Comparison of ENCODE assay signal across 12 mouse cellular contexts in genomic region chr13:45950355-45950861, GRCm38 (mm10). TPM values are rescaled to one million over a fixed set of nuclear protein-coding genes. Genes with fewer than 3 reads are reported as not detected.
A peak's percentile ranks its signal among the peaks of the same experiment; 100 is the strongest.
DNase-seq lines count a peak whose midpoint lies in the region; ATAC-seq and TF ChIP-seq lines count a peak whose summit lies in the region.
"Had no signal": no experiment of that assay in that cellular context is flagged by ENCODE, and none has a peak within 500 bp of the region (broad histone marks: within the 10 kb centered on the region; RNA-seq: fewer than 3 reads in every experiment).

No protein-coding gene starts in this region.

- in situ Hi-C loops in Patski (cut with MboI; ENCODE audit: low pct_unique_long_range_greater_than_20kb): no loop called here

- CTCF ChIA-PET in Patski (lab: Charles Lee): interaction anchor here (1.5 to 3.5 kb wide), 2 partner anchors 12 to 19 kb away, joined by 4 to 14 read pairs; no protein-coding TSS in a partner anchor

- POLR2A ChIA-PET in Patski (lab: Charles Lee): interaction anchor here (0.9 to 5.8 kb wide), 2 partner anchors 13 to 19 kb away, joined by 5 to 31 read pairs; partner anchors contain the start of gene Atxn1

- H3K9ac ChIP-seq in forebrain, postnatal 0 days: no peak overlapping the region
- no peak overlapping the region for H3K9ac ChIP-seq in limb, embryonic 14.5 days (ENCODE audit: low read depth, low read length, severe bottlenecking)

- no peaks in the 10 kb centered on the region for H3K27me3 ChIP-seq in Patski
- no peaks in the 10 kb centered on the region for H3K27me3 ChIP-seq in forebrain, postnatal 0 days (ENCODE audit: insufficient read depth, low read length)
- no peaks in the 10 kb centered on the region for H3K27me3 ChIP-seq in limb, embryonic 14.5 days (ENCODE audit: control insufficient read depth, insufficient read depth, low read length)

- peaks cover 13% of the 10 kb centered on the region for H3K36me3 ChIP-seq in forebrain, postnatal 0 days (ENCODE audit: insufficient read depth)
- no peaks in the 10 kb centered on the region; the same call in 1 of the 2 replicates for H3K36me3 ChIP-seq in limb, embryonic 14.5 days (ENCODE audit: control insufficient read depth, insufficient read depth, low read length)

- TF ChIP-seq CTCF in Patski (IDR thresholded peaks at IDR 0.05): no peak
- TF ChIP-seq CTCF in forebrain, postnatal 0 days (IDR thresholded peaks at IDR 0.05; ENCODE audit: low read depth): no peak

- H3K4me1 ChIP-seq in forebrain, postnatal 0 days (ENCODE audit: insufficient read depth): no peaks in the 10 kb centered on the region; the same call in 1 of the 2 replicates
- H3K4me1 ChIP-seq in limb, embryonic 14.5 days (ENCODE audit: control insufficient read depth, insufficient read depth, low read length): peaks cover 16% of the 10 kb centered on the region

- H3K4me3 ChIP-seq in forebrain, postnatal 0 days (ENCODE audit: low read depth, low read length): no peak overlapping the region
- no peak overlapping the region for H3K4me3 ChIP-seq in limb, embryonic 14.5 days (replicated peaks; ENCODE audit: low read length)
- H3K4me3 ChIP-seq: myocyte had no signal

- no peak overlapping the region for H3K27ac ChIP-seq in forebrain, postnatal 0 days (ENCODE audit: low read depth, low read length)
- H3K27ac ChIP-seq in limb, embryonic 14.5 days (replicated peaks; ENCODE audit: low read depth, low read length): no peak overlapping the region

- H3K9me3 ChIP-seq in forebrain, postnatal 0 days (ENCODE audit: low read length): no peaks in the 10 kb centered on the region
- no peaks in the 10 kb centered on the region for H3K9me3 ChIP-seq in limb, embryonic 14.5 days (ENCODE audit: control insufficient read depth, low read length)

- DNase-seq in layer of hippocampus, adult 9-11 months: peak; percentile 30
- no peak for DNase-seq in layer of hippocampus, adult 8-10 months (ENCODE audit: low spot score in 2 of 2)
- DNase-seq in Patski (ENCODE audit: low read depth, low spot score): peak; percentile 82
- DNase-seq in forebrain, postnatal 0 days: no peak
- peak; percentile 42 for DNase-seq in limb, embryonic 14.5 days (ENCODE audit: low spot score)
- DNase-seq in urinary bladder, postnatal 14 days (ENCODE audit: low spot score): no peak
- DNase-seq in right cerebral cortex, postnatal 4 days: no peak
- DNase-seq in left cerebral cortex, adult 8-10 months (ENCODE audit: low spot score in 2 of 2): no peak
- DNase-seq: adrenal gland, postnatal 14 days; heart, postnatal 4 days; spleen, adult 18-20 months had no signal

- WGBS in forebrain, postnatal 0 days: 33% methylated on average over 8 of the region's 8 CpGs
- WGBS in limb, embryonic 14.5 days: 36% methylated on average over 8 of the region's 8 CpGs

- no peak for TF ChIP-seq POLR2A in limb, embryonic 14.5 days (IDR thresholded peaks at IDR 0.05; ENCODE audit: borderline replicate concordance, extremely low read depth, insufficient read depth, insufficient read length)

- H3K4me2 ChIP-seq in forebrain, postnatal 0 days (ENCODE audit: low read depth): no peak overlapping the region
- H3K4me2 ChIP-seq in limb, embryonic 14.5 days (replicated peaks; ENCODE audit: low read depth, low read length, severe bottlenecking): no peak overlapping the region

- peak; percentile 79 for ATAC-seq in Patski
- ATAC-seq in forebrain, postnatal 0 days: peak; percentile 63; the same call in 1 of the 2 replicates
- ATAC-seq in limb, embryonic 14.5 days (ENCODE audit: low FRiP score, low read depth): peak; percentile 68

RNA-seq across cellular contexts. Expression of gene Atxn1, which starts 14.4 kb away (rescaled TPM):
- 100 to 1,000 TPM; 123 to 159 (median 132) TPM for total RNA-seq in layer of hippocampus, adult 8-10 months (2022)
- polyA plus RNA-seq in Patski (2021): 8.3 TPM
- 32.3 and 33.6 TPM in 2 replicates for total RNA-seq in forebrain, postnatal 0 days (2014; rRNA removed)
- polyA plus RNA-seq in forebrain, postnatal 0 days (2015; fragmentation: Nextera tagmentation; extraction: Ambion mirVana): 7.6 and 13.0 TPM in 2 replicates
- polyA plus RNA-seq in limb, embryonic 14.5 days (2012; rRNA removed): 5.3 and 6.4 TPM in 2 replicates
- polyA plus RNA-seq in limb, embryonic 14.5 days (2014; fragmentation: Nextera tagmentation; extraction: Ambion mirVana): 3.3 and 3.4 TPM in 2 replicates
- 100 to 1,000 TPM; 135 to 195 (median 160) TPM for total RNA-seq in left cerebral cortex, adult 8-10 months (2022)

Comparison
In these comparisons a context has a peak if more than half of its experiments do, and no peak if none do; other contexts are left out.
1. DNase-seq: peak in layer of hippocampus, adult 9-11 months (single experiment), Patski (single experiment) and limb, embryonic 14.5 days (single experiment); none in layer of hippocampus, adult 8-10 months (0 of 2), forebrain, postnatal 0 days (single experiment), urinary bladder, postnatal 14 days (single experiment), right cerebral cortex, postnatal 4 days (single experiment) and left cerebral cortex, adult 8-10 months (0 of 2).
2. Peak in every context shown above with its lines, with median percentiles within 50 percentile points of each other: ATAC-seq.